Mouse (Mus musculus) C2C12 (cell line): ENCODE results near the gene Foxn4. TPM values are rescaled to one million over a fixed set of nuclear protein-coding genes. Genes with fewer than 3 reads are reported as not detected.

Experiments
- H3K27me3 ChIP-seq: one replicate; pipeline ENCODE4 v1.6.1; 2011; ENCODE audit not compliant: control insufficient read depth, insufficient read depth, insufficient read length
- H3K36me3 ChIP-seq: one replicate; pipeline ENCODE4 v1.6.1; 2011; ENCODE audit not compliant: control insufficient read depth, insufficient read depth
- H3K4me3 ChIP-seq: one replicate; pipeline ENCODE4 v1.5.1; 2011; ENCODE audit warnings: mild to moderate bottlenecking, control low read depth; ENCODE audit not compliant: poor library complexity, insufficient read depth, severe bottlenecking
- H3K79me2 ChIP-seq: one replicate; pipeline ENCODE4 v1.6.1; 2011; ENCODE audit not compliant: control insufficient read depth, insufficient read depth
- H3K79me3 ChIP-seq: one replicate; pipeline ENCODE4 v1.6.1; 2011; ENCODE audit warnings: low read depth, control low read depth
- H3ac ChIP-seq: one replicate; pipeline ENCODE3; 2011; ENCODE audit warnings: low read depth; ENCODE audit not compliant: control insufficient read depth, insufficient read length
- CEBPB ChIP-seq: IDR thresholded peaks from one replicate; pipeline ENCODE4 v1.6.1; 2011; ENCODE audit warnings: low read depth, mild to moderate bottlenecking, control low read depth, moderate library complexity
- CTCF ChIP-seq: IDR thresholded peaks from one replicate; pipeline ENCODE4 v1.5.1; 2011; ENCODE audit not compliant: control insufficient read depth, insufficient read depth, insufficient read length
- FOSL1 ChIP-seq: IDR thresholded peaks from one replicate; pipeline ENCODE4 v1.8.0; 2011; ENCODE audit warnings: mild to moderate bottlenecking, low read length; ENCODE audit not compliant: poor library complexity, insufficient read depth, severe bottlenecking
- MAX ChIP-seq: IDR thresholded peaks from one replicate; pipeline ENCODE4 v1.6.1; 2011; ENCODE audit warnings: mild to moderate bottlenecking, control low read depth
- MYOD1 ChIP-seq: IDR thresholded peaks from one replicate; pipeline ENCODE4 v1.6.1; 2011; ENCODE audit warnings: low read depth; ENCODE audit not compliant: control insufficient read depth, insufficient read length
- MYOG ChIP-seq: IDR thresholded peaks from one replicate; pipeline ENCODE4 v1.6.1; 2011; ENCODE audit not compliant: control insufficient read depth, insufficient read length; ENCODE audit errors: extremely low read depth
- USF1 ChIP-seq: IDR thresholded peaks from one replicate; pipeline ENCODE4 v1.6.1; 2011; ENCODE audit warnings: low read depth, mild to moderate bottlenecking, control low read depth, moderate library complexity
- long read RNA-seq, 2 experiments: library from polyadenylated mRNA; unstranded; transcript quantifications; one replicate each; pipeline ENCODE4 v2.0.0; 2019 to 2020
- polyA plus RNA-seq: library from polyadenylated mRNA; unstranded; fragments of >200 nt; fragmentation: generic; extraction: Trizol; gene quantifications from one replicate; pipeline ENCODE4 v1.2.1, GENCODE M21; 2012; ENCODE audit warnings: missing spikeins

Gene Foxn4
- polyA plus RNA-seq, result not detected
- long read RNA-seq, experiment 1, result 0 reads
- long read RNA-seq, experiment 2, result 0 reads

DNA sequence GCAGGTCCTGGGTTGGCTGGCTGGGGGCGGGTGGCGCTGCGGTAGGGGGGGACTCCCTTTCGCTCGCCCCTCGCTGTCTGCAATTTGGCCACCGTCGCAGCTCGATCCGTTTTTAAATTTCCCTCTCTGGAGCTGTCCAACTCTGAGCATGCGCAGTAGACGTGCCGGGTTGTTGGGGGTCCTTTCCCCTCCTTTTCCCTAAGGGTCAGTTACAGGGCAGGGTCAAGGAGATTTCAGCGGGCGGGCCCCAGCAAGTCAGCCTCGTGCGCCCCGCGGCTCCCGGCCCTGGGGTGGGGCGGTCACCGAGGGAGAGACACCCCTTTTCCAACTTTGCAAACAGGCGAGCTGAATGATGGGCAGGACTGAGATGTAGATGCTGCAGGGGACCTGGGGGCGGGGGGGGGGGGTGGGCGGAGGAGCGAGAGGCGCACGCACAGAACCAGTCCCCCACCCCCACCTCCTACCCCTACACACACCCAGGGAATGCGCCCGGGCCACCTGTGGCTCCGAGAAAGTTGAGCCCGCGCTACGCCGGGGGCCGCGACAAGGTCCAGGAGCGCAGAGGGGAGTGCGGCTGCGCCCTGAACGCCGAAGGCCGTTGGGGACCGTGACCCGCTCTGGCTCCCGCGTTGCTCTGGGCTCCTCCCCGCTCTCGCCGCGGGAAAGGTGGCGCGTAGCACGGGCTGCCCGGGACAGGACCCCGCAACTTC is at the start of gene Foxn4:
Gene Foxn4 (minus strand): TSS at position 115 of the 710 bp plus-strand sequence.
- peaks cover 67% of the 10 kb centered on the region for H3K27me3 ChIP-seq
- no peaks in the 10 kb centered on the region for H3K79me2 ChIP-seq
- H3ac ChIP-seq, result no peak within 1 kb of the TSS
- H3K79me3 ChIP-seq, result no peaks in the 10 kb centered on the region
- H3K4me3 ChIP-seq, result no peak within 1 kb of the TSS
- H3K36me3 ChIP-seq, result no peaks in the 10 kb centered on the region
- TF ChIP-seq MYOG (no peak), CEBPB (no peak)

DNA sequence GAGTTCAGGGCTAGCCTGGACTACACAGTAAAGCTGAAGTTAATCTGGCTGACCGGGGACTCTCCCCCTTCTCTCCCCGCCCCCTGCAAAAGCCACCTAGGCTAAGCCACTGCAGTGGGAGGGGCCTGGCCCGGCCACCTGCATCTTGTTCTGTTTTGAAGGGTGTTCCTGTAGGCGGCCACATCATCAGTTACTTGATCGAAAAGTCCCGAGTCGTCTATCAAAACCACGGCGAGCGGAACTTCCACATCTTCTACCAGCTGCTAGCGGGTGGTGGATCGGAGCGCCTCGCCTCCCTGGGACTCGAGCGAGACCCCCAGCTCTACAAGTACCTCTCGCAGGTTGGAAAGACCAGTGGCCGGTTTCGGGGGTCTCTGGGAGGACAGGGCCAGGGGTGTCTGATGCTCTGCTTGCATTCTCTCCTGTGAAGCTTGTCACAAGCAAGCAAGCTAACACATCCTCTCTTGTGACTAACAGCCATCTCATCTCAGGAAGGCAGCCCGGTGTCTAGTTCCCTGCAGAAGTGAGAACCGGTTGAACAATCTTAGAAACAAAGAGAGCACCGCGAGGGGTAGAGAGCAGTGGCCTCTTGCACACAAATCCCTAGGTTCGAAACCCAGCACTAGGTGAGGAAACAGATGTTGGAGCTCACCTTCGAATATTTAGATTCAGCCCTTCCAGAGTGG is 49.6 kb upstream of the Foxn4 start:
- Histone ChIP-seq H3K27me3 (peaks cover 63% of the 10 kb centered on the region), H3K79me3 (no peaks in the 10 kb centered on the region), H3K79me2 (no peaks in the 10 kb centered on the region), H3K4me3 (no peak overlapping the region), H3ac (no peak overlapping the region), H3K36me3 (no peaks in the 10 kb centered on the region)
- TF ChIP-seq MYOD1 (no peak), CEBPB (no peak), FOSL1 (no peak), CTCF (no peak), MYOG (no peak), MAX (no peak), USF1 (no peak)

DNA sequence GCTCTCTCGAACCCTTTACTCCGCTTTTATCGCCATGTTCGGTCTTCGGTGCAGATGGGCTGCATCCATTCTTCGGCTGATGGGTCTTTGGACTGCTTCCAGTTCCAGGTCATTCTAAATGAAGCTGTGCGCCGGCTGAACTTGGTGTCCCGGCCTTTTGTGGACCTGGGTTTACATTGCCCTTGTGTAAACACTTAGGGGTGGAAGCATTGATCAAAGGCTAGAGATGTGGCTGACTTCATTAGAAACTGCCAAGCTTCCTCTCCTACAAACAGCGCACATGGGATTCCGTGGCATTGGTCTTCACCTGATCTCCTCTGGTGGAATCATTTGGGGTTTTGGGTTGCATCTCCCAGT is 36.1 kb upstream of the Foxn4 start:
- Histone ChIP-seq H3K4me3 (no peak overlapping the region), H3K36me3 (no peaks in the 10 kb centered on the region)

GRCm38 (mm10) chr5:114308765-114309679 is 35.4 kb upstream of the Foxn4 start:
- TF ChIP-seq FOSL1, result no peak
- peak; percentile 2 for TF ChIP-seq CTCF
- no peaks in the 10 kb centered on the region for H3K79me2 ChIP-seq
- H3K27me3 ChIP-seq, result peaks cover 31% of the 10 kb centered on the region
- no peaks in the 10 kb centered on the region for H3K36me3 ChIP-seq
- no peak overlapping the region for H3ac ChIP-seq
- no peak overlapping the region for H3K4me3 ChIP-seq
- no peaks in the 10 kb centered on the region for H3K79me3 ChIP-seq

More for the DNA sequence above, 36.1 kb upstream of the Foxn4 start:
- no peak overlapping the region for H3ac ChIP-seq
- H3K79me2 ChIP-seq, result no peaks in the 10 kb centered on the region
- TF ChIP-seq USF1 (no peak), MAX (no peak)
- peaks cover 25% of the 10 kb centered on the region for H3K27me3 ChIP-seq
- no peaks in the 10 kb centered on the region for H3K79me3 ChIP-seq

DNA sequence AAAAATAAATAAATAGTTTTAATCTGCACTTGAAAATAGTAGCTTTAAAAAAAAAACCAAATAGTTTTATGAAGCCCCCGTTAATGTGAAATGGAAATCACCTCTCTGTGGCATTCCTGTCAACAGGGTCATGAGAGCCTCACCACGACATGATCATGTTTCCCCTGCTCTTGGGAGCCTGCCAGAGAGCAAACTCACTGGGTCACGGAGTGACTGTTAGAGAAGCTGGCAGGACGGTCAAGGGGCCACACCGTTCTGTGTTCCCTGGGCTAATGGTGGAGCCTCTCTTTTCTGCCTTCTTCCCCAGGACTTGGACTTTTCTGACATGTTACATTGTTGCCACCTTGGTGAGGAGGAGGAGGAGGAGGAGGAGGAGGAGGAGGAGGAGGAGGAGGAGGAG is 32.9 kb upstream of the Foxn4 start:
- no peak overlapping the region for H3ac ChIP-seq
- no peaks in the 10 kb centered on the region for H3K36me3 ChIP-seq
- peaks cover 47% of the 10 kb centered on the region for H3K27me3 ChIP-seq
- TF ChIP-seq CTCF (no peak), MYOG (no peak), FOSL1 (no peak), CEBPB (no peak), USF1 (no peak)
- no peaks in the 10 kb centered on the region for H3K79me2 ChIP-seq
- H3K4me3 ChIP-seq, result no peak overlapping the region
- no peaks in the 10 kb centered on the region for H3K79me3 ChIP-seq

GRCm38 (mm10) chr5:114303166-114303565 is 29.6 kb upstream of the Foxn4 start:
- no peaks in the 10 kb centered on the region for H3K79me3 ChIP-seq
- H3K4me3 ChIP-seq, result no peak overlapping the region
- no peak overlapping the region for H3ac ChIP-seq
- H3K79me2 ChIP-seq, result no peaks in the 10 kb centered on the region
- H3K27me3 ChIP-seq, result peaks cover 57% of the 10 kb centered on the region
- no peaks in the 10 kb centered on the region for H3K36me3 ChIP-seq
- TF ChIP-seq FOSL1, result no peak
- TF ChIP-seq CTCF, result no peak
